Mouse (Mus musculus): ENCODE data around the gene Epb41. TPM values are rescaled to one million over a fixed set of nuclear protein-coding genes. Genes with fewer than 3 reads are reported as not detected.
A peak's percentile ranks its signal among the peaks of the same experiment; 100 is the strongest.

Gene Epb41
- polyA plus RNA-seq, 1 experiment from 2014 or later = 57.7 TPM

- Histone ChIP-seq H3K36me3 (ENCODE audit: control insufficient read depth, insufficient read depth, low read length) (no peaks in the 10 kb centered on the region), H3K9me3 (ENCODE audit: control insufficient read depth, low read length) (no peaks in the 10 kb centered on the region), H3K9ac (ENCODE audit: low read length) (no peak overlapping the region), H3K4me1 (replicated peaks; ENCODE audit: control insufficient read depth, insufficient read depth, low read length) (peaks cover 3% of the 10 kb centered on the region), H3K27ac (ENCODE audit: low read length) (no peak overlapping the region), H3K27me3 (ENCODE audit: control insufficient read depth, insufficient read depth, low read depth, low read length) (no peaks in the 10 kb centered on the region), H3K4me2 (ENCODE audit: low read depth, low read length) (no peak overlapping the region), H3K4me3 (ENCODE audit: low read length) (no peak overlapping the region)
- 54% methylated on average over 5 of the region's 5 CpGs for WGBS
- ATAC-seq (ENCODE audit: low read depth) = no peak
Measured at GRCm38 (mm10) chr4:132099548-132099947, 24.4 kb upstream of the Epb41 start.

GRCm38 (mm10) chr4:132095043-132095442 lies 19.9 kb upstream of the Epb41 start:
- WGBS = 62% methylated on average over 7 of the region's 7 CpGs
- H3K9me3 ChIP-seq (ENCODE audit: control insufficient read depth, low read length) = no peaks in the 10 kb centered on the region
- H3K4me2 ChIP-seq (ENCODE audit: low read depth, low read length) = no peak overlapping the region
- H3K27me3 ChIP-seq (ENCODE audit: control insufficient read depth, insufficient read depth, low read depth, low read length) = no peaks in the 10 kb centered on the region
- no peak overlapping the region for H3K4me3 ChIP-seq (ENCODE audit: low read length)
- no peak overlapping the region for H3K27ac ChIP-seq (ENCODE audit: low read length)
- no peak overlapping the region for H3K9ac ChIP-seq (ENCODE audit: low read length)
- H3K36me3 ChIP-seq (ENCODE audit: control insufficient read depth, insufficient read depth, low read length) = no peaks in the 10 kb centered on the region
- peaks cover 3% of the 10 kb centered on the region for H3K4me1 ChIP-seq (replicated peaks; ENCODE audit: control insufficient read depth, insufficient read depth, low read length)
- no peak for ATAC-seq (ENCODE audit: low read depth)

GRCm38 (mm10) chr4:132093928-132094327 lies 18.8 kb upstream of the Epb41 start:
- Histone ChIP-seq H3K27ac (ENCODE audit: low read length) (no peak overlapping the region), H3K9ac (ENCODE audit: low read length) (no peak overlapping the region)
- WGBS = 81% methylated on average over 5 of the region's 5 CpGs

GRCm38 (mm10) chr4:132093136-132093535 lies 18.0 kb upstream of the Epb41 start:
- H3K27ac ChIP-seq (ENCODE audit: low read length) = no peak overlapping the region
- H3K36me3 ChIP-seq (ENCODE audit: control insufficient read depth, insufficient read depth, low read length) = no peaks in the 10 kb centered on the region
- no peaks in the 10 kb centered on the region for H3K9me3 ChIP-seq (ENCODE audit: control insufficient read depth, low read length)
- ATAC-seq (ENCODE audit: low read depth) = no peak
- no peak overlapping the region for H3K4me3 ChIP-seq (ENCODE audit: low read length)
- no peaks in the 10 kb centered on the region for H3K27me3 ChIP-seq (ENCODE audit: control insufficient read depth, insufficient read depth, low read depth, low read length)
- no peaks in the 10 kb centered on the region for H3K4me1 ChIP-seq (replicated peaks; ENCODE audit: control insufficient read depth, insufficient read depth, low read length)
- WGBS = 65% methylated on average over 6 of the region's 6 CpGs
- no peak overlapping the region for H3K9ac ChIP-seq (ENCODE audit: low read length)
- H3K4me2 ChIP-seq (ENCODE audit: low read depth, low read length) = no peak overlapping the region

More at GRCm38 (mm10) chr4:132093928-132094327, 18.8 kb upstream of the Epb41 start:
- Histone ChIP-seq H3K4me3 (ENCODE audit: low read length) (no peak overlapping the region), H3K4me1 (replicated peaks; ENCODE audit: control insufficient read depth, insufficient read depth, low read length) (no peaks in the 10 kb centered on the region), H3K27me3 (ENCODE audit: control insufficient read depth, insufficient read depth, low read depth, low read length) (no peaks in the 10 kb centered on the region), H3K36me3 (ENCODE audit: control insufficient read depth, insufficient read depth, low read length) (no peaks in the 10 kb centered on the region), H3K9me3 (ENCODE audit: control insufficient read depth, low read length) (no peaks in the 10 kb centered on the region), H3K4me2 (ENCODE audit: low read depth, low read length) (no peak overlapping the region)
- ATAC-seq (ENCODE audit: low read depth) = no peak

GRCm38 (mm10) chr4:132088921-132089320 lies 13.8 kb upstream of the Epb41 start:
- 16% methylated on average over 7 of the region's 7 CpGs for WGBS
- ATAC-seq (ENCODE audit: low read depth) = peak; percentile 36; the same call in 1 of the 2 replicates
- Histone ChIP-seq H3K9ac (ENCODE audit: low read length) (no peak overlapping the region), H3K4me3 (ENCODE audit: low read length) (no peak overlapping the region), H3K27ac (ENCODE audit: low read length) (no peak overlapping the region), H3K36me3 (ENCODE audit: control insufficient read depth, insufficient read depth, low read length) (no peaks in the 10 kb centered on the region), H3K9me3 (ENCODE audit: control insufficient read depth, low read length) (no peaks in the 10 kb centered on the region), H3K4me2 (ENCODE audit: low read depth, low read length) (no peak overlapping the region), H3K4me1 (replicated peaks; ENCODE audit: control insufficient read depth, insufficient read depth, low read length) (no peaks in the 10 kb centered on the region), H3K27me3 (ENCODE audit: control insufficient read depth, insufficient read depth, low read depth, low read length) (no peaks in the 10 kb centered on the region)

GRCm38 (mm10) chr4:132085114-132085513 lies 10.0 kb upstream of the Epb41 start:
- H3K9me3 ChIP-seq (ENCODE audit: control insufficient read depth, low read length) = no peaks in the 10 kb centered on the region
- no peak overlapping the region for H3K4me2 ChIP-seq (ENCODE audit: low read depth, low read length)
- no peak overlapping the region for H3K27ac ChIP-seq (ENCODE audit: low read length)
- no peaks in the 10 kb centered on the region for H3K27me3 ChIP-seq (ENCODE audit: control insufficient read depth, insufficient read depth, low read depth, low read length)
- H3K36me3 ChIP-seq (ENCODE audit: control insufficient read depth, insufficient read depth, low read length) = no peaks in the 10 kb centered on the region
- H3K9ac ChIP-seq (ENCODE audit: low read length) = no peak overlapping the region
- 78% methylated on average over 7 of the region's 7 CpGs for whole genome bisulfite sequencing
- H3K4me1 ChIP-seq (replicated peaks; ENCODE audit: control insufficient read depth, insufficient read depth, low read length) = no peaks in the 10 kb centered on the region
- no peak for ATAC-seq (ENCODE audit: low read depth)
- H3K4me3 ChIP-seq (ENCODE audit: low read length) = no peak overlapping the region

- H3K36me3 ChIP-seq (ENCODE audit: control insufficient read depth, insufficient read depth, low read length) = no peaks in the 10 kb centered on the region
- no peaks in the 10 kb centered on the region for H3K9me3 ChIP-seq (ENCODE audit: control insufficient read depth, low read length)
- H3K27ac ChIP-seq (ENCODE audit: low read length) = no peak overlapping the region
- ATAC-seq (ENCODE audit: low read depth) = no peak
- no peak overlapping the region for H3K4me2 ChIP-seq (ENCODE audit: low read depth, low read length)
- H3K27me3 ChIP-seq (ENCODE audit: control insufficient read depth, insufficient read depth, low read depth, low read length) = no peaks in the 10 kb centered on the region
- peaks cover 9% of the 10 kb centered on the region for H3K4me1 ChIP-seq (replicated peaks; ENCODE audit: control insufficient read depth, insufficient read depth, low read length)
- no peak overlapping the region for H3K9ac ChIP-seq (ENCODE audit: low read length)
- 53% methylated on average over 4 of the region's 4 CpGs for WGBS
- H3K4me3 ChIP-seq (ENCODE audit: low read length) = no peak overlapping the region
Measured at GRCm38 (mm10) chr4:132080492-132080983, 5.4 kb upstream of the Epb41 start.

- H3K27ac ChIP-seq (ENCODE audit: low read length) = no peak overlapping the region
- H3K27me3 ChIP-seq (ENCODE audit: control insufficient read depth, insufficient read depth, low read depth, low read length) = no peaks in the 10 kb centered on the region
- no peaks in the 10 kb centered on the region for H3K9me3 ChIP-seq (ENCODE audit: control insufficient read depth, low read length)
- WGBS = 8% methylated on average over 19 of the region's 19 CpGs
- no peak overlapping the region for H3K9ac ChIP-seq (ENCODE audit: low read length)
- peaks cover 11% of the 10 kb centered on the region for H3K4me1 ChIP-seq (replicated peaks; ENCODE audit: control insufficient read depth, insufficient read depth, low read length)
- H3K36me3 ChIP-seq (ENCODE audit: control insufficient read depth, insufficient read depth, low read length) = no peaks in the 10 kb centered on the region
- H3K4me2 ChIP-seq (ENCODE audit: low read depth, low read length) = no peak overlapping the region
- no peak for ATAC-seq (ENCODE audit: low read depth)
- no peak overlapping the region for H3K4me3 ChIP-seq (ENCODE audit: low read length)
Measured at GRCm38 (mm10) chr4:132079555-132080275, 4.6 kb upstream of the Epb41 start.

- Histone ChIP-seq H3K27ac (ENCODE audit: low read length) (no peak overlapping the region), H3K4me1 (replicated peaks; ENCODE audit: control insufficient read depth, insufficient read depth, low read length) (peaks cover 12% of the 10 kb centered on the region), H3K4me2 (ENCODE audit: low read depth, low read length) (no peak overlapping the region), H3K9me3 (ENCODE audit: control insufficient read depth, low read length) (no peaks in the 10 kb centered on the region), H3K9ac (ENCODE audit: low read length) (no peak overlapping the region), H3K36me3 (ENCODE audit: control insufficient read depth, insufficient read depth, low read length) (no peaks in the 10 kb centered on the region), H3K27me3 (ENCODE audit: control insufficient read depth, insufficient read depth, low read depth, low read length) (no peaks in the 10 kb centered on the region), H3K4me3 (ENCODE audit: low read length) (no peak overlapping the region)
- WGBS = 68% methylated on average over 7 of the region's 7 CpGs
- ATAC-seq (ENCODE audit: low read depth) = no peak
Measured at GRCm38 (mm10) chr4:132078296-132078714, 3.2 kb upstream of the Epb41 start.
